In genomic region chr5:113332239-113332638, GRCm38 (mm10) we compare ENCODE assay signal across 9 mouse cellular contexts. TPM values are rescaled to one million over a fixed set of nuclear protein-coding genes. Genes with fewer than 3 reads are reported as not detected.
DNase-seq lines count a peak whose midpoint lies in the region; ATAC-seq and TF ChIP-seq lines count a peak whose summit lies in the region.
"Had no signal": no experiment of that assay in that cellular context is flagged by ENCODE, and none has a peak within 500 bp of the region (broad histone marks: within the 10 kb centered on the region; RNA-seq: fewer than 3 reads in every experiment).

No protein-coding gene starts in this region.

- 33% methylated on average over 12 of the region's 12 CpGs for WGBS in intestine, postnatal 0 days
- 29% methylated on average over 12 of the region's 12 CpGs for WGBS in intestine, embryonic 15.5 days
- WGBS in thymus, adult 2 months = 48% methylated on average over 12 of the region's 12 CpGs
- WGBS in limb, embryonic 11.5 days = 33% methylated on average over 12 of the region's 12 CpGs

- H3K9ac ChIP-seq in intestine, postnatal 0 days (ENCODE audit: low read depth, low read length) = no peak overlapping the region
- H3K9ac ChIP-seq in intestine, embryonic 15.5 days = no peak overlapping the region
- no peak overlapping the region for H3K9ac ChIP-seq in limb, embryonic 11.5 days (ENCODE audit: low read length)

- H3K4me2 ChIP-seq in intestine, postnatal 0 days (replicated peaks; ENCODE audit: low read depth) = no peak overlapping the region
- H3K4me2 ChIP-seq in intestine, embryonic 15.5 days (replicated peaks) = no peak overlapping the region
- no peak overlapping the region for H3K4me2 ChIP-seq in limb, embryonic 11.5 days (ENCODE audit: low read depth, severe bottlenecking)

- H3K4me3 ChIP-seq in intestine, postnatal 0 days (ENCODE audit: low read depth, low read length) = no peak overlapping the region
- H3K4me3 ChIP-seq in intestine, embryonic 15.5 days (replicated peaks) = no peak overlapping the region
- H3K4me3 ChIP-seq in thymus, adult 2 months (ENCODE audit: control insufficient read depth, insufficient read depth, low read length) = no peak overlapping the region
- H3K4me3 ChIP-seq in limb, embryonic 11.5 days (ENCODE audit: low read depth, low read length) = no peak overlapping the region

- no peaks in the 10 kb centered on the region for H3K36me3 ChIP-seq in intestine, postnatal 0 days (ENCODE audit: control insufficient read depth, insufficient read depth)
- no peaks in the 10 kb centered on the region for H3K36me3 ChIP-seq in intestine, embryonic 15.5 days
- no peaks in the 10 kb centered on the region for H3K36me3 ChIP-seq in thymus, adult 2 months (ENCODE audit: control insufficient read depth, insufficient read depth, low read length)
- no peaks in the 10 kb centered on the region for H3K36me3 ChIP-seq in limb, embryonic 11.5 days (ENCODE audit: control insufficient read depth, insufficient read depth, low read length)

- TF ChIP-seq POLR2A in thymus, adult 2 months (IDR thresholded peaks at IDR 0.05; ENCODE audit: control insufficient read depth, extremely low read depth, insufficient read depth, low read length, poor library complexity) = no peak

- no peaks in the 10 kb centered on the region for H3K9me3 ChIP-seq in intestine, postnatal 0 days (ENCODE audit: control insufficient read depth)
- no peaks in the 10 kb centered on the region for H3K9me3 ChIP-seq in intestine, embryonic 15.5 days
- peaks cover 5% of the 10 kb centered on the region; the same call in 1 of the 2 replicates for H3K9me3 ChIP-seq in limb, embryonic 11.5 days (ENCODE audit: control insufficient read depth, low read length)

- ATAC-seq in intestine, postnatal 0 days = no peak
- ATAC-seq in intestine, embryonic 15.5 days = no peak
- ATAC-seq in limb, embryonic 11.5 days (ENCODE audit: insufficient number of reproducible peaks, low FRiP score, low TSS enrichment, low read depth) = no peak

- no peaks in the 10 kb centered on the region for H3K4me1 ChIP-seq in intestine, postnatal 0 days (replicated peaks; ENCODE audit: control insufficient read depth, insufficient read depth, low read length)
- H3K4me1 ChIP-seq in intestine, embryonic 15.5 days (replicated peaks) = peaks cover 13% of the 10 kb centered on the region
- no peaks in the 10 kb centered on the region for H3K4me1 ChIP-seq in thymus, adult 2 months (replicated peaks; ENCODE audit: control insufficient read depth, insufficient read depth, low read length)
- peaks cover 7% of the 10 kb centered on the region; the same call in 1 of the 2 replicates for H3K4me1 ChIP-seq in limb, embryonic 11.5 days (ENCODE audit: control insufficient read depth, insufficient read depth, low read length)

- peaks cover 45% of the 10 kb centered on the region for H3K27me3 ChIP-seq in intestine, postnatal 0 days (replicated peaks; ENCODE audit: control insufficient read depth, insufficient read depth, low read length)
- H3K27me3 ChIP-seq in intestine, embryonic 15.5 days (replicated peaks) = peaks cover 53% of the 10 kb centered on the region
- no peaks in the 10 kb centered on the region; the same call in 1 of the 2 replicates for H3K27me3 ChIP-seq in thymus, adult 2 months (ENCODE audit: control insufficient read depth, insufficient read depth, low read length)
- H3K27me3 ChIP-seq in limb, embryonic 11.5 days (ENCODE audit: control insufficient read depth, insufficient read depth, low read length) = peaks cover 47% of the 10 kb centered on the region

- DNase-seq in thymus, adult 2 months = peak; percentile 18
- no peak for DNase-seq in thymus, adult 18-20 months
- peak; percentile 75 for DNase-seq in limb, embryonic 11.5 days (ENCODE audit: low spot score)
- DNase-seq in neural tube, embryonic 10.5 days (ENCODE audit: extremely low spot score, low spot score) = no peak
- DNase-seq in adrenal gland, adult (ENCODE audit: inconsistent age in 2 of 2, low spot score in 1 of 2) = no peak
- no peak for DNase-seq in left cerebral cortex, adult 9 months (ENCODE audit: low spot score in 2 of 2)

- no peak overlapping the region for H3K27ac ChIP-seq in intestine, postnatal 0 days (ENCODE audit: low read depth, low read length)
- no peak overlapping the region for H3K27ac ChIP-seq in intestine, embryonic 15.5 days
- no peak overlapping the region for H3K27ac ChIP-seq in thymus, adult 2 months (ENCODE audit: control insufficient read depth, insufficient read depth, low read length)
- H3K27ac ChIP-seq in limb, embryonic 11.5 days (replicated peaks; ENCODE audit: low read depth, low read length) = no peak overlapping the region

- TF ChIP-seq CTCF in intestine, postnatal 0 days (IDR thresholded peaks at IDR 0.05; ENCODE audit: low read depth) = peak; percentile 66
- TF ChIP-seq CTCF in thymus, adult 2 months (IDR thresholded peaks at IDR 0.05; ENCODE audit: borderline replicate concordance, control insufficient read depth, extremely low read depth, insufficient read depth, low read length, poor library complexity) = peak; percentile 50; the same call in 1 of the 2 replicates

RNA-seq across cellular contexts. Expression of gene Sgsm1, which starts 21.7 kb away (rescaled TPM):
- 4.0 TPM in 2 replicates for polyA plus RNA-seq in intestine, postnatal 0 days (2015; fragmentation: Nextera tagmentation; extraction: Ambion mirVana)
- 9.6 and 11.3 TPM in 2 replicates for polyA plus RNA-seq in intestine, embryonic 15.5 days (2015; fragmentation: Nextera tagmentation; extraction: Ambion mirVana)
- 0.71 and 1.0 TPM in 2 replicates for polyA plus RNA-seq in thymus, adult 2 months (2012; rRNA removed)
- 7.7 and 9.1 TPM in 2 replicates for polyA plus RNA-seq in limb, embryonic 11.5 days (2014; fragmentation: Nextera tagmentation; extraction: Ambion mirVana)

RNA-seq across cellular contexts. Expression of gene Aym1, which starts 24.9 kb away (rescaled TPM):
- polyA plus RNA-seq in intestine, postnatal 0 days (2015; fragmentation: Nextera tagmentation; extraction: Ambion mirVana) = not detected in 2 replicates
- polyA plus RNA-seq in intestine, embryonic 15.5 days (2015; fragmentation: Nextera tagmentation; extraction: Ambion mirVana) = not detected in 2 replicates
- not detected in 2 replicates for polyA plus RNA-seq in thymus, adult 2 months (2012; rRNA removed)
- polyA plus RNA-seq in limb, embryonic 11.5 days (2014; fragmentation: Nextera tagmentation; extraction: Ambion mirVana) = not detected in 2 replicates
- polyA plus RNA-seq: gonadal fat pad, adult 2 months had no signal

Comparison
In these comparisons a context has a peak if more than half of its experiments do, and no peak if none do; other contexts are left out.
1. DNase-seq: peak in thymus, adult 2 months (single experiment) and limb, embryonic 11.5 days (single experiment); none in thymus, adult 18-20 months (0 of 2), neural tube, embryonic 10.5 days (single experiment), adrenal gland, adult (0 of 2) and left cerebral cortex, adult 9 months (0 of 2).